Mouse (Mus musculus) liver, embryonic 16.5 days (tissue): ENCODE results near the gene 4930402F06Rik. TPM values are rescaled to one million over a fixed set of nuclear protein-coding genes. Genes with fewer than 3 reads are reported as not detected.

Experiments
- ATAC-seq: fragments of 200-750 bp; cut with Nextera tagmentation; 2 replicates; pipeline ENCODE4 v1.8.0; 2017; ENCODE audit warnings: low read depth, mild to moderate bottlenecking, moderate number of reproducible peaks, moderate library complexity
- H3K27ac ChIP-seq: fragments of 300-500 bp; sonication (generic); 2 replicates; pipeline ENCODE4 v1.5.1; 2014; ENCODE audit warnings: mild to moderate bottlenecking, low read length
- H3K27me3 ChIP-seq: fragments of 300-500 bp; sonication (generic); 2 replicates; pipeline ENCODE4 v1.6.1; 2014; ENCODE audit warnings: low read depth, low read length, mixed read lengths; ENCODE audit not compliant: control insufficient read depth, insufficient read depth
- H3K36me3 ChIP-seq: fragments of 300-500 bp; sonication (generic); 2 replicates; pipeline ENCODE4 v1.6.1; 2014; ENCODE audit warnings: mild to moderate bottlenecking; ENCODE audit not compliant: control insufficient read depth, insufficient read depth
- H3K4me1 ChIP-seq: fragments of 300-500 bp; sonication (generic); 2 replicates; pipeline ENCODE4 v1.6.1; 2014; ENCODE audit warnings: low read depth, low read length, mixed read lengths; ENCODE audit not compliant: control insufficient read depth
- H3K4me2 ChIP-seq: fragments of 300-500 bp; sonication (generic); 2 replicates; pipeline ENCODE4 v1.6.1; 2014; ENCODE audit warnings: low read depth, low read length, mixed read lengths
- H3K4me3 ChIP-seq: fragments of 300-500 bp; sonication (generic); 2 replicates; pipeline ENCODE4 v1.5.1; 2014; ENCODE audit warnings: low read depth, mild to moderate bottlenecking, low read length
- H3K9ac ChIP-seq: fragments of 300-500 bp; sonication (generic); 2 replicates; pipeline ENCODE4 v1.6.1; 2014; ENCODE audit warnings: low read depth, low read length
- H3K9me3 ChIP-seq: fragments of 300-500 bp; sonication (generic); replicated peaks from 2 replicates; pipeline ENCODE4 v1.6.1; 2016; ENCODE audit warnings: low read length; ENCODE audit not compliant: control insufficient read depth
- WGBS: fragments of 180-500 bp; shearing (Covaris S2); extraction: QIAGEN DNeasy Blood & Tissue Kit; methylation state at CpG from one replicate; pipeline ENCODE4 v1.1.7; 2014; ENCODE audit not compliant: insufficient replicate concordance; 5-methylcytosine and 5-hydroxymethylcytosine counted together
- polyA plus RNA-seq: library from polyadenylated mRNA; unstranded; fragments of >200 nt; fragmentation: Nextera tagmentation; extraction: Ambion mirVana; gene quantifications from 2 replicates; pipeline ENCODE4 v1.2.1, GENCODE M21; 2015

The 4930402F06Rik gene
- polyA plus RNA-seq, 1 experiment from 2014 or later: not detected

GRCm38 (mm10) chr2:35437796-35438195, 40.8 kb upstream of the 4930402F06Rik start:
- H3K27ac ChIP-seq: no peak overlapping the region
- ATAC-seq: no peak
- 75% methylated on average over 2 of the region's 2 CpGs for WGBS

DNA sequence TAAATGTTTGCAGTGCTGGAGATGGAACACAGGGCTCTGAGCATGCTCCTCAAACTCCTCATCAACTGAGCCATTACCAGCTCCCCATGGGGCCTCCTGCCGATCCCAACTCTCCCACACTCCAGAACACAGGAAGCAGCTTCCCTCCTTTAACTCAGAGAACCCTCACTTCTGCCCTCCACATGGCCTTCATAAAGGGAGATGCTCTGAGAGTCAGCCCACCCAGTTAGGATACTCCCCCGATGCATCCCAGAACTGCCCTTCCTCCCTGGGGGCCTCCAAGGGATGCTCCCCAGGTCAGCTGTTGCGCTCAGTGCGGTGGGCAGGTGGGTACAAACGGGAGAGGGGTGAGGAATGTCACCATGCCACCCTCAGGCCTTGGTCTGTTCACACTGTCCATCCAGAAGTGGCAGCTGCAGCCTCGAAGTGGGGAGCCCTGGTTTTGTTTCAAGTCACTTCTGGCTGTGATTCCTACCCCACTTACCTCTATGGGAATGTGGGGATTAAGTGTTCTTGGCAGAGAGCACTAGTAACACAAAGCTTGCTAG, 37.7 kb upstream of the 4930402F06Rik start:
- peaks cover 8% of the 10 kb centered on the region; the same call in 1 of the 2 replicates for H3K4me1 ChIP-seq
- no peak overlapping the region for H3K4me2 ChIP-seq
- H3K27me3 ChIP-seq: no peaks in the 10 kb centered on the region
- ATAC-seq: no peak
- no peaks in the 10 kb centered on the region for H3K36me3 ChIP-seq
- no peak overlapping the region for H3K27ac ChIP-seq
- no peak overlapping the region for H3K4me3 ChIP-seq
- H3K9me3 ChIP-seq: no peaks in the 10 kb centered on the region
- H3K9ac ChIP-seq: no peak overlapping the region
- WGBS: 82% methylated on average over 6 of the region's 6 CpGs

More at GRCm38 (mm10) chr2:35437796-35438195, 40.8 kb upstream of the 4930402F06Rik start:
- H3K4me3 ChIP-seq: no peak overlapping the region
- peaks cover 5% of the 10 kb centered on the region; the same call in 1 of the 2 replicates for H3K4me1 ChIP-seq
- no peaks in the 10 kb centered on the region for H3K27me3 ChIP-seq
- no peaks in the 10 kb centered on the region for H3K36me3 ChIP-seq
- no peaks in the 10 kb centered on the region for H3K9me3 ChIP-seq
- H3K9ac ChIP-seq: no peak overlapping the region
- no peak overlapping the region for H3K4me2 ChIP-seq

DNA sequence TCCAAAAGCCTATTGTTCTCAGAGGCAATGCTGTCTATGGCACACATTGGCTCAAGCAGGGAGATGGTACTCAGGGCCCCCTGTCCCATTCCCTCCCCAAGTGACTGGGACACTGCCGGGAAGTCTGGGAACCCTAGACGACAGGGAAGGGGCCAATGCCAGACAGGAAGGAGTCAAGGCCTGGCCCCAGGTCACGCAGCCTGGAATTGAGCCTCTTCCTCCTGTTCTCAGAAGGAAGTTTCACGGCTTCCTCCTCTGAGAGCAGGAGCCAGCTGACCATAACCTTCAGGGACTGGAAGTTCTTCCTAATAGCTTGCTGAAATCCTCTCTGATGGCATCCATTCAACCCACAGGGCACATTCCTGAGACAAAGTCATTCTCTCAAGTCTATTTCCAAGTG, 36.5 kb upstream of the 4930402F06Rik start:
- Histone ChIP-seq H3K36me3 (no peaks in the 10 kb centered on the region), H3K4me2 (no peak overlapping the region), H3K4me3 (no peak overlapping the region), H3K27me3 (no peaks in the 10 kb centered on the region), H3K27ac (no peak overlapping the region), H3K9ac (no peak overlapping the region), H3K9me3 (no peaks in the 10 kb centered on the region), H3K4me1 (peaks cover 8% of the 10 kb centered on the region; the same call in 1 of the 2 replicates)
- WGBS: 58% methylated on average over 4 of the region's 4 CpGs
- no peak for ATAC-seq

DNA sequence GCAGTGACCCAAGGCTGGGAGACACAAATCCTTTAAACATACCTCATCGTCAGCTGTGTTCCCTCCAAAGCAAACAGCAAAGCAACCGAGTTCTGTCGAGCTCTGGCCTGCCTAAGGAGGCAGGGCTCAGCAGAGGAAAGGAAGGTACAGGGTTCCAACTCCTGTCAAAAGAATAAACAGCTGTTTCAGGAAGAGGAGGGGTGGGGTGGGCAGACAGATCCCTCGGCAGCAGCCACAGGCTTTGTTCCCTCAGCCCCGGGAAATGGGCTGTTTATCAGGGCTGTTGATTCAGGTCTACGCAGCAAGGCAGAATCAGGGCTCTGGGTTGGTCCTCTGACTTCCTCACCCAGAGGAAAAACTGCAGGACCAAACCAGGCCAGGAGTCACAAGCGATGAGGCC, 35.5 kb upstream of the 4930402F06Rik start:
- peaks cover 8% of the 10 kb centered on the region; the same call in 1 of the 2 replicates for H3K4me1 ChIP-seq
- H3K4me2 ChIP-seq: no peak overlapping the region
- 33% methylated on average over 7 of the region's 7 CpGs for WGBS
- H3K27ac ChIP-seq: no peak overlapping the region
- no peaks in the 10 kb centered on the region for H3K9me3 ChIP-seq
- no peaks in the 10 kb centered on the region for H3K27me3 ChIP-seq
- no peaks in the 10 kb centered on the region for H3K36me3 ChIP-seq
- peak; percentile 21; the same call in 1 of the 2 replicates for ATAC-seq
- no peak overlapping the region for H3K4me3 ChIP-seq
- H3K9ac ChIP-seq: no peak overlapping the region

DNA sequence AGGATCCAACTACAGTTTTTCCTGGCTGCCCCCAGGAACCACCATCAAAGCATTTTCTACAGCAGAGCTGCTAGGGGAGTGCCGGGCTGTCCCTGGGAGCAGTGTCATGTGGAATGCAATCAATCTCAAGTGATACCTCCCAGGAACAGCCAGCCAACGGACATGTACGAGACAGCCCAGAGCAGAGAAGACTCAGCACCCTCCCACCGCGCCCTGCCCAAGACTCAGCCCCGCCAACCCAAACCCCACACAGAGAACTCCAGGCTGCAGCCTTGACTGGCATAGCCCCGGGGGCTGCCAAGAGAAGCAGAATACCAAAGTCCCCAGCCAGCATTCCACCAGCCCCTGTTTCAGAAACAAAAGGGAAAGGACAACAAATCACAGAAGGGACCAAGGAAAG, 35.0 kb upstream of the 4930402F06Rik start:
- no peak for ATAC-seq
- Histone ChIP-seq H3K9me3 (no peaks in the 10 kb centered on the region), H3K27me3 (no peaks in the 10 kb centered on the region), H3K9ac (no peak overlapping the region), H3K4me3 (no peak overlapping the region), H3K4me1 (peaks cover 8% of the 10 kb centered on the region; the same call in 1 of the 2 replicates), H3K4me2 (no peak overlapping the region), H3K27ac (no peak overlapping the region), H3K36me3 (no peaks in the 10 kb centered on the region)
- 58% methylated on average over 7 of the region's 7 CpGs for WGBS

DNA sequence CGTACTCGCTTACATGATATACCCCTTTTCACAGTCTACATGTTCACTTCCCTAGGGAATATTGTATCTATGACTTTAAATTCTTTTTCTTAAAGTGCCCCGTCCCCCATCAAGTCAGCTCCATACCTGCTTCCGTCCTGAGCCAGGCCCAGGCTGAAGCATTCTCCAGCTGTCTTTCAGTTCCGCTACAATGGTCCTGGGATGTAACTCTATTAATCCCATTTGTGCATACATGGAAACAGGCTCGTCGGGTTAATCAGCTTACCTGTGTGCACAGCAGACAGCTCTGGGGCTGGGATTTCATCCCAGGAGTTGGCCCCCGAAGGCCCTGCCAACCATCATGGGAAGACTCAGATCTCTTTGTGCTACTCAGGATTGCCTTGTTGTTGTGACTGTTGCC, 33.8 kb upstream of the 4930402F06Rik start:
- no peak overlapping the region for H3K4me3 ChIP-seq
- H3K27ac ChIP-seq: no peak overlapping the region
- H3K4me1 ChIP-seq: peaks cover 8% of the 10 kb centered on the region; the same call in 1 of the 2 replicates
- no peaks in the 10 kb centered on the region for H3K27me3 ChIP-seq
- no peaks in the 10 kb centered on the region for H3K9me3 ChIP-seq
- ATAC-seq: no peak
- H3K4me2 ChIP-seq: no peak overlapping the region
- H3K36me3 ChIP-seq: no peaks in the 10 kb centered on the region
- 82% methylated on average over 8 of the region's 8 CpGs for WGBS
- H3K9ac ChIP-seq: no peak overlapping the region

DNA sequence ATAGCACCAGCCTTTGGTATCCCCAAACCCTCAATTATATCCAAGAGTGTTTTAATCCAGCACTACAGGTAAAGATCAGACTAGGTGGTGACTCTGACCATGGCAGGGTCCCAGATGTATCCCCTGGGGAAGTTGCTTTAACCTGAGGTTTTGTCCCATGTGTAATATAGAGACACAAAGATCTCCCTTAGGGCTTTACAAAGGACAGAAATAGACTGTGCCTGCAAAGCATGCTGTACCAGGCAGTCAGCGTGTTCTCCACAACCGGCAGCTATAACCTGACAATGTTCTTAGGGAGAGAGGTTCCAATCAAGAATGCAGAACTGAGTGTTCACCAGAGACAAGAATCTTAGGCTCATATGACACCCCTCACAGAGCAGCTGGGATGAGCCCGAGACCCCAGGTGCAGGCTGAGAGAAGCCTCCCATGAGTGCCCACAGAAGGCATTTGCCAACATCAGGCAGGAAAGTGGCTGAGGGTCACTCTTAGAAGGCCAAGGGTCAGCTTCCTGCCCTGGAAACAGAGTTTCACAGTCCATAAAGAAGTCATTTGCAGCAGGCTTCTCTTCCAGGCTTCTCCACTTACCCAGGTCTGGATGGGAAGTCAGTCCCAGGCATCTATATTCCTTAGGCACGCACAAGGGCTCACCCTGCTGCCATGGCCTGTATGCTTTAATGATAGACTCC, 31.8 kb upstream of the 4930402F06Rik start:
- no peak overlapping the region for H3K4me2 ChIP-seq
- 80% methylated on average over 4 of the region's 4 CpGs for WGBS
- ATAC-seq: no peak
- no peak overlapping the region for H3K9ac ChIP-seq
- H3K27ac ChIP-seq: no peak overlapping the region
- H3K4me1 ChIP-seq: peaks cover 7% of the 10 kb centered on the region; the same call in 1 of the 2 replicates
- no peak overlapping the region for H3K4me3 ChIP-seq
- H3K27me3 ChIP-seq: no peaks in the 10 kb centered on the region
- no peaks in the 10 kb centered on the region for H3K36me3 ChIP-seq
- H3K9me3 ChIP-seq: no peaks in the 10 kb centered on the region

DNA sequence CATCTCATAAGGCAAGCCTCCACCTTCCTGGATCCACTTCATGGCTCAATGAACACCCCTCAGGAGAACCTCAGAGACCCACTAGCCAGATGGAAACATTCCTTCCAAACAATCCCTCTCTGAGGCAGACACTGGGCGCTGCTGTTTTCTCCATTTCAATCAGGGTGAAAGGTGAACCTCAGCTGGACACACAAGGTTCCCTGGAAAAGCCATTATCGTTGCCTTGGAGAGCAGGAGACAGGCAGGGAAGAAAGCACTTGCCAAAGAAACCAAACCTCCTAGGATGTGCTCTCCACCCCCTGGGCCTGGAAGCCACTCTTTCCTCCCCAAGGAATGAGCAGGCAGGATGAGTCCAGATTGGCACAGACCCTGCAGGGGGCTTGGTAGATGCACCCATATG, 30.6 kb upstream of the 4930402F06Rik start:
- 70% methylated on average over 2 of the region's 2 CpGs for WGBS
- no peaks in the 10 kb centered on the region for H3K27me3 ChIP-seq
- H3K9ac ChIP-seq: no peak overlapping the region
- H3K36me3 ChIP-seq: no peaks in the 10 kb centered on the region; the same call in 1 of the 2 replicates
- no peak overlapping the region for H3K4me2 ChIP-seq
- no peak overlapping the region for H3K27ac ChIP-seq
- H3K4me3 ChIP-seq: no peak overlapping the region
- peaks cover under 1% of the 10 kb centered on the region; the same call in 1 of the 2 replicates for H3K4me1 ChIP-seq
- no peaks in the 10 kb centered on the region for H3K9me3 ChIP-seq
- no peak for ATAC-seq

GRCm38 (mm10) chr2:35423711-35424339, 26.9 kb upstream of the 4930402F06Rik start:
- Histone ChIP-seq H3K27me3 (no peaks in the 10 kb centered on the region), H3K27ac (no peak overlapping the region), H3K36me3 (peaks cover 20% of the 10 kb centered on the region), H3K4me2 (no peak overlapping the region), H3K4me1 (peaks cover 27% of the 10 kb centered on the region), H3K9ac (no peak overlapping the region), H3K4me3 (no peak overlapping the region), H3K9me3 (no peaks in the 10 kb centered on the region)
- no peak for ATAC-seq
- WGBS: 79% methylated on average over 1 of the region's 1 CpGs
